Mouse (Mus musculus): ENCODE measurements around the gene Agr2. TPM values are rescaled to one million over a fixed set of nuclear protein-coding genes. Genes with fewer than 3 reads are reported as not detected.

Gene Agr2
- polyA plus RNA-seq (2014; fragmentation: Illumina TruSeq; extraction: RNeasy Lipid Tissue Mini Kit (QIAGEN cat#74804); ENCODE audit: low read depth, low replicate concordance), result 163 TPM

GRCm38 (mm10) chr12:35992711-35993110 lies at the start of gene Agr2:
Agr2 (plus strand) TSS chr12:35992907.

DNA sequence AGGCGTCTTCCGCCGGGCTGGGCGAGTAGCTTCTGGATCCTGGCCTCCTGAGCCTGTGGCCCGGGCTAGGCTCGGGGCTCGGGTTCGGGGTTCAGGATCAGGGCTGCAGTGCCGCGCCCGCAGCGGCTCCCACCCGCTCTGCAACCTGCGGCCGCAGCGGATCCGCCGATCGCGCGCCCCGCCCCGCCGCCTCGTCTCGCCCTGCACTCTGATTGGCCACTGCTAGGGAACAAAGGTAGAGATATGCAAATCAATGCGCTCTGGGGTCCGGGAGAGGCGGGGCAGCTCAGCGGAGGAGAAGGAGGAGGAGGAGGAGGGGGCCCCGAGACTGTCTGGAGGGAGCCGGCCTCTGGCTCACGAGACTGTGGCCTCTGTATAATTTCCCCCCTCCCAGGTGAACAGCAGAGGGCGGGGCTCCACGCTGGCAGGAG lies 49.7 kb downstream of the Agr2 start, which contains the start of gene Tspan13:
Gene Tspan13, minus strand, starts transcription at position 153 of the 431 bp plus-strand sequence.

Other genes starting within 250 kb of the Agr2 start
- gene Agr3, start 67.3 kb upstream of the Agr2 start, polyA plus RNA-seq (2014; fragmentation: Illumina TruSeq; extraction: RNeasy Lipid Tissue Mini Kit (QIAGEN cat#74804); ENCODE audit: low read depth, low replicate concordance), result 2.5 TPM
- 51.7 TPM for gene Tspan13, start 49.6 kb downstream of the Agr2 start, polyA plus RNA-seq (2014; fragmentation: Illumina TruSeq; extraction: RNeasy Lipid Tissue Mini Kit (QIAGEN cat#74804); ENCODE audit: low read depth, low replicate concordance)
- gene Ankmy2, start 164.2 kb downstream of the Agr2 start, polyA plus RNA-seq (2014; fragmentation: Illumina TruSeq; extraction: RNeasy Lipid Tissue Mini Kit (QIAGEN cat#74804); ENCODE audit: low read depth, low replicate concordance), result 25.1 TPM
- gene Bzw2, start 165.2 kb downstream of the Agr2 start, polyA plus RNA-seq (2014; fragmentation: Illumina TruSeq; extraction: RNeasy Lipid Tissue Mini Kit (QIAGEN cat#74804); ENCODE audit: low read depth, low replicate concordance), result 26.6 TPM

Measured in adipose tissue, adult 10 weeks (tissue).